Mouse (Mus musculus): ENCODE measurements at regions not wholly inside any gene's neighbourhood (a gene's known extent, or its start where the extent isn't known, plus 50 kb on each side); places are given as distances from the start of the nearest gene placed in this dataset.

GRCm38 (mm10) chr4:12263197-12263596 lies 91.4 kb upstream of the Fam92a start:
- Histone ChIP-seq H3K9ac (ENCODE audit: low read depth, low read length) (no peak overlapping the region), H3K4me2 (replicated peaks; ENCODE audit: low read depth, low read length) (no peak overlapping the region), H3K4me3 (ENCODE audit: low read length) (no peak overlapping the region), H3K27ac (ENCODE audit: low read depth, low read length) (no peak overlapping the region), H3K4me1 (ENCODE audit: control insufficient read depth, insufficient read depth, low read length) (no peaks in the 10 kb centered on the region), H3K27me3 (ENCODE audit: control insufficient read depth, insufficient read depth, low read length) (no peaks in the 10 kb centered on the region), H3K9me3 (ENCODE audit: control insufficient read depth, low read length) (no peaks in the 10 kb centered on the region), H3K36me3 (ENCODE audit: control insufficient read depth, insufficient read depth, low read length) (no peaks in the 10 kb centered on the region)
- WGBS = 90% methylated on average over 10 of the region's 10 CpGs
- ATAC-seq (ENCODE audit: low FRiP score, low TSS enrichment) = no peak

GRCm38 (mm10) chr4:12247994-12248393 lies 76.2 kb upstream of the Fam92a start:
- ATAC-seq (ENCODE audit: low FRiP score, low TSS enrichment) = no peak
- H3K27ac ChIP-seq (ENCODE audit: low read depth, low read length) = no peak overlapping the region
- no peak overlapping the region for H3K4me2 ChIP-seq (replicated peaks; ENCODE audit: low read depth, low read length)
- H3K9me3 ChIP-seq (ENCODE audit: control insufficient read depth, low read length) = no peaks in the 10 kb centered on the region
- no peaks in the 10 kb centered on the region for H3K27me3 ChIP-seq (ENCODE audit: control insufficient read depth, insufficient read depth, low read length)
- no peak overlapping the region for H3K4me3 ChIP-seq (ENCODE audit: low read length)
- H3K9ac ChIP-seq (ENCODE audit: low read depth, low read length) = no peak overlapping the region
- no peaks in the 10 kb centered on the region for H3K36me3 ChIP-seq (ENCODE audit: control insufficient read depth, insufficient read depth, low read length)
- no peaks in the 10 kb centered on the region for H3K4me1 ChIP-seq (ENCODE audit: control insufficient read depth, insufficient read depth, low read length)

- ATAC-seq (ENCODE audit: low FRiP score, low TSS enrichment) = no peak
- Histone ChIP-seq H3K27ac (ENCODE audit: low read depth, low read length) (no peak overlapping the region), H3K36me3 (ENCODE audit: control insufficient read depth, insufficient read depth, low read length) (no peaks in the 10 kb centered on the region), H3K27me3 (ENCODE audit: control insufficient read depth, insufficient read depth, low read length) (no peaks in the 10 kb centered on the region), H3K4me3 (ENCODE audit: low read length) (no peak overlapping the region), H3K4me1 (ENCODE audit: control insufficient read depth, insufficient read depth, low read length) (no peaks in the 10 kb centered on the region), H3K4me2 (replicated peaks; ENCODE audit: low read depth, low read length) (no peak overlapping the region), H3K9me3 (ENCODE audit: control insufficient read depth, low read length) (no peaks in the 10 kb centered on the region), H3K9ac (ENCODE audit: low read depth, low read length) (no peak overlapping the region)
- WGBS = 77% methylated on average over 4 of the region's 4 CpGs
Observed at GRCm38 (mm10) chr4:12246595-12246994, 74.8 kb upstream of the Fam92a start.

DNA sequence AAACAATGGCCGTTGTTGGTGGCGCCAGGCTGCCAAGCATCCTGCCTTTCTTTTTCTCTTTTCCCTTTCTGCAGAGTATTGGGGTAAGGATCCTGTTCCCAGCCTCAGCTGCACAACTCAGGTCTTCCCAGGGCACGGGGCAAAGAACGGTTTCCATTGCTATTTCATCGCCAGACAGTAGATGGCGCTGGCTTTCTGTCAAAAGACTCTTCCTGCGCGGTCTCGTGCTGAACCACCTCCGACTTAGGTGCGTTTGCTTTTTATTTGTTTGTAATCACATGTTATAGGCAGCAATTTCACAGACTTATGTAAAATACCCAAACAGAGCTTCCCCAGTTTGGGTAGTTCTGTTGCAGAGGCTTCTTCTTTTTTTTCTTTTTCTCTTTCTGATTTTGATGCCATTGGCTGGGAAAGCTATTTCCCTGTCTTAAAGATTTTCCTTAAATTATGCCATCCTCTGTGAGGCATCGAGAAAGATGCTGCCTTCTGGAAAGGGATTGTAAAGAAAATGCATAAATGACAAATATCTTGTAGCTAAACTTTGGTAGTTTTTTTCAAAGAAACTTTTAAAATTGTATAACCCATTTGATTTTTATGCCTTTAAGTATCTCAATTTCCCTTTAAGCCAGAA lies 69.2 kb upstream of the Fam92a start:
- H3K4me1 ChIP-seq (ENCODE audit: control insufficient read depth, insufficient read depth, low read length) = no peaks in the 10 kb centered on the region
- no peaks in the 10 kb centered on the region for H3K36me3 ChIP-seq (ENCODE audit: control insufficient read depth, insufficient read depth, low read length)
- H3K9ac ChIP-seq (ENCODE audit: low read depth, low read length) = no peak overlapping the region
- 3% methylated on average over 12 of the region's 12 CpGs for WGBS
- ATAC-seq (ENCODE audit: low FRiP score, low TSS enrichment) = peak; percentile 79; the same call in 1 of the 2 replicates
- no peak overlapping the region; the same call in 1 of the 2 replicates for H3K4me3 ChIP-seq (ENCODE audit: low read length)
- no peaks in the 10 kb centered on the region for H3K9me3 ChIP-seq (ENCODE audit: control insufficient read depth, low read length)
- H3K27me3 ChIP-seq (ENCODE audit: control insufficient read depth, insufficient read depth, low read length) = no peaks in the 10 kb centered on the region; the same call in 1 of the 2 replicates
- peak overlapping the region; percentile 36 for H3K4me2 ChIP-seq (replicated peaks; ENCODE audit: low read depth, low read length)
- H3K27ac ChIP-seq (ENCODE audit: low read depth, low read length) = no peak overlapping the region

DNA sequence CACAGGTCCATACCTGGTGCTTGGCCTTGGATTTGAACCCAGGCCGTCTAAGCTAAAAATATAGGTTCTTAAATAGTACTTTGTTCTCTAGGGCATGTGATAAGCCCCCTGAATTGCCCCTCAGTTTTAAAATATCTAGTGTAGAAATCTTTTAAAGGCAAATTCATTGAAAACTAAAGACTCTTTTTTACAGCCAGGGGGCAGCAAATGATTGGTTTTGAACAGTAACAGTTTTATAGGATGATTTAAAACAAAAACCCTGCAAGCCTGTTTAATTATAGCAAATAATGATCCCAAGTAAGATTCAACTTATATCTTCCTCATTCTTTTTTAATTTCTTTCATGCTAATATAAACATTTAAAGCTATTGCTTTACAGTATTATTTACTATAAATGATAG lies 58.9 kb upstream of the Fam92a start:
- Histone ChIP-seq H3K36me3 (ENCODE audit: control insufficient read depth, insufficient read depth, low read length) (no peaks in the 10 kb centered on the region), H3K4me1 (ENCODE audit: control insufficient read depth, insufficient read depth, low read length) (no peaks in the 10 kb centered on the region), H3K27me3 (ENCODE audit: control insufficient read depth, insufficient read depth, low read length) (no peaks in the 10 kb centered on the region), H3K9me3 (ENCODE audit: control insufficient read depth, low read length) (no peaks in the 10 kb centered on the region), H3K4me3 (ENCODE audit: low read length) (no peak overlapping the region), H3K9ac (ENCODE audit: low read depth, low read length) (no peak overlapping the region), H3K4me2 (replicated peaks; ENCODE audit: low read depth, low read length) (no peak overlapping the region), H3K27ac (ENCODE audit: low read depth, low read length) (no peak overlapping the region)
- WGBS = 59% methylated on average over 1 of the region's 1 CpGs
- no peak for ATAC-seq (ENCODE audit: low FRiP score, low TSS enrichment)
